Mouse (Mus musculus): ENCODE measurements around the gene Tet3.

The Tet3 gene

GRCm38 (mm10) chr6:83440510-83441258, 18.2 kb downstream of the Tet3 start:
- intact Hi-C loops (cut with DNase I), result no loop called here

- intact Hi-C loops (cut with DNase I), result no loop called here
Observed at GRCm38 (mm10) chr6:83440197-83440509, 18.7 kb downstream of the Tet3 start.

GRCm38 (mm10) chr6:83439781-83440180, 19.1 kb downstream of the Tet3 start:
- intact Hi-C loops (cut with DNase I), result no loop called here

GRCm38 (mm10) chr6:83439119-83439767, 19.6 kb downstream of the Tet3 start:
- intact Hi-C loops (cut with DNase I), result no loop called here

- intact Hi-C loops (cut with DNase I), result no loop called here
Observed at GRCm38 (mm10) chr6:83438584-83438983, 20.3 kb downstream of the Tet3 start.

GRCm38 (mm10) chr6:83437802-83438201, 21.1 kb downstream of the Tet3 start:
- intact Hi-C loops (cut with DNase I), result no loop called here

- intact Hi-C loops (cut with DNase I), result no loop called here
Observed at GRCm38 (mm10) chr6:83437225-83437624, 21.7 kb downstream of the Tet3 start.

- intact Hi-C loops (cut with DNase I), result no loop called here
Observed at GRCm38 (mm10) chr6:83436547-83436946, 22.3 kb downstream of the Tet3 start.

- intact Hi-C loops (cut with DNase I), result no loop called here
Observed at GRCm38 (mm10) chr6:83435174-83435573, 23.7 kb downstream of the Tet3 start.

- intact Hi-C loops (cut with DNase I), result no loop called here
Observed at GRCm38 (mm10) chr6:83433546-83433945, 25.3 kb downstream of the Tet3 start.

GRCm38 (mm10) chr6:83432966-83433365, 25.9 kb downstream of the Tet3 start:
- intact Hi-C loops (cut with DNase I), result no loop called here

GRCm38 (mm10) chr6:83427968-83428731, 30.7 kb downstream of the Tet3 start:
- intact Hi-C loops (cut with DNase I), result no loop called here

- intact Hi-C loops (cut with DNase I), result no loop called here
Observed at GRCm38 (mm10) chr6:83427512-83427911, 31.4 kb downstream of the Tet3 start.

GRCm38 (mm10) chr6:83426576-83426975, 32.3 kb downstream of the Tet3 start:
- intact Hi-C loops (cut with DNase I), result no loop called here

GRCm38 (mm10) chr6:83424053-83424404, 34.9 kb downstream of the Tet3 start:
- intact Hi-C loops (cut with DNase I), result no loop called here

GRCm38 (mm10) chr6:83423400-83424052, 35.4 kb downstream of the Tet3 start:
- intact Hi-C loops (cut with DNase I), result no loop called here

- intact Hi-C loops (cut with DNase I), result no loop called here
Observed at GRCm38 (mm10) chr6:83421866-83422649, 36.8 kb downstream of the Tet3 start.

GRCm38 (mm10) chr6:83419516-83419915, 39.4 kb downstream of the Tet3 start:
- intact Hi-C loops (cut with DNase I), result no loop called here

GRCm38 (mm10) chr6:83417531-83417930, 41.4 kb downstream of the Tet3 start:
- intact Hi-C loops (cut with DNase I), result no loop called here

- intact Hi-C loops (cut with DNase I), result no loop called here
Observed at GRCm38 (mm10) chr6:83417104-83417502, 41.8 kb downstream of the Tet3 start.
